ENCODE assay signal across 13 mouse cellular contexts in the genomic region with DNA sequence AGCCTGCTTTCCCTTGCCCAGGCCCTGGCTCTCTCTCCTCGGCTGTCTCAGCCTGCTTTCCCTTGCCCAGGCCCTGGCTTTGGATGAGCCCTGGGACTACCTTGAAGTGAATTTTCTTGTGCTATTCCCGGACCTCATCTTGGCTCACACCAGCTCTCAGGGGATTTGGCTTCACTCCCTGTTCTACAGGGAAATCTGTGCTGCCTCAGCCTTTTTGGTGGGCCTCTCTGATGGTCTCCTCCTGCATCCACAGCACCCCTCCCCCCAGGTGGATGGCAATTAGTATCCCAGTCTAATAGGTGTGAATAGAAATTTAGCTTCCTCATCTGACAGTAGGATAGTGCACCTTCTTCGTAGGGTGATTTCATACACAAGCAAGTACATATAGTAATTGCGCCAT. TPM values are rescaled to one million over a fixed set of nuclear protein-coding genes. Genes with fewer than 3 reads are reported as not detected.
DNase-seq lines count a peak whose midpoint lies in the region; ATAC-seq and TF ChIP-seq lines count a peak whose summit lies in the region.
"Had no signal": no experiment of that assay in that cellular context is flagged by ENCODE, and none has a peak within 500 bp of the region (broad histone marks: within the 10 kb centered on the region; RNA-seq: fewer than 3 reads in every experiment).

No protein-coding gene starts in this region.

- WGBS in heart, embryonic 12.5 days: 60% methylated on average over 4 of the region's 4 CpGs
- 82% methylated on average over 4 of the region's 4 CpGs for WGBS in forebrain, embryonic 11.5 days
- WGBS in limb, embryonic 14.5 days: 74% methylated on average over 4 of the region's 4 CpGs

- H3K4me2 ChIP-seq in heart, embryonic 12.5 days: peak overlapping the region; percentile 24; the same call in 1 of the 2 replicates
- H3K4me2 ChIP-seq in forebrain, embryonic 11.5 days (ENCODE audit: low read depth, low read length, severe bottlenecking): no peak overlapping the region
- H3K4me2 ChIP-seq in limb, embryonic 14.5 days (replicated peaks; ENCODE audit: low read depth, low read length, severe bottlenecking): no peak overlapping the region

- H3K9me3 ChIP-seq in heart, embryonic 12.5 days (replicated peaks): no peaks in the 10 kb centered on the region
- no peaks in the 10 kb centered on the region for H3K9me3 ChIP-seq in forebrain, embryonic 11.5 days (ENCODE audit: control insufficient read depth, low read length)
- H3K9me3 ChIP-seq in limb, embryonic 14.5 days (ENCODE audit: control insufficient read depth, low read length): no peaks in the 10 kb centered on the region

- H3K36me3 ChIP-seq in heart, embryonic 12.5 days: no peaks in the 10 kb centered on the region
- no peaks in the 10 kb centered on the region for H3K36me3 ChIP-seq in forebrain, embryonic 11.5 days (ENCODE audit: control insufficient read depth, insufficient read depth, low read length)
- no peaks in the 10 kb centered on the region for H3K36me3 ChIP-seq in limb, embryonic 14.5 days (ENCODE audit: control insufficient read depth, insufficient read depth, low read length)

- H3K4me3 ChIP-seq in heart, embryonic 12.5 days: no peak overlapping the region
- H3K4me3 ChIP-seq in forebrain, embryonic 11.5 days (ENCODE audit: low read depth, low read length): no peak overlapping the region
- no peak overlapping the region for H3K4me3 ChIP-seq in limb, embryonic 14.5 days (replicated peaks; ENCODE audit: low read length)
- H3K4me3 ChIP-seq: myocyte had no signal

- no peak overlapping the region; the same call in 1 of the 2 replicates for H3K9ac ChIP-seq in heart, embryonic 12.5 days
- no peak overlapping the region for H3K9ac ChIP-seq in forebrain, embryonic 11.5 days (ENCODE audit: low read length)
- peak overlapping the region; percentile 2; the same call in 1 of the 2 replicates for H3K9ac ChIP-seq in limb, embryonic 14.5 days (ENCODE audit: low read depth, low read length, severe bottlenecking)
- H3K9ac ChIP-seq: liver, postnatal 0 days had no signal

- peaks cover 40% of the 10 kb centered on the region for H3K4me1 ChIP-seq in heart, embryonic 12.5 days (replicated peaks)
- H3K4me1 ChIP-seq in forebrain, embryonic 11.5 days (replicated peaks; ENCODE audit: control insufficient read depth, insufficient read depth, low read length): peaks cover 8% of the 10 kb centered on the region
- peaks cover 7% of the 10 kb centered on the region; the same call in 1 of the 2 replicates for H3K4me1 ChIP-seq in limb, embryonic 14.5 days (ENCODE audit: control insufficient read depth, insufficient read depth, low read length)

- 0 out of 2 replicates have a peak overlapping the region, but pooled peaks have one; percentile 1 for H3K27ac ChIP-seq in heart, embryonic 12.5 days (ENCODE audit: poor library complexity, severe bottlenecking)
- H3K27ac ChIP-seq in forebrain, embryonic 11.5 days (ENCODE audit: low read depth, low read length): peak overlapping the region; percentile 9
- no peak overlapping the region for H3K27ac ChIP-seq in limb, embryonic 14.5 days (replicated peaks; ENCODE audit: low read depth, low read length)

- H3K27me3 ChIP-seq in heart, embryonic 12.5 days (replicated peaks): no peaks in the 10 kb centered on the region
- no peaks in the 10 kb centered on the region for H3K27me3 ChIP-seq in forebrain, embryonic 11.5 days (ENCODE audit: control insufficient read depth, insufficient read depth, low read length)
- no peaks in the 10 kb centered on the region for H3K27me3 ChIP-seq in limb, embryonic 14.5 days (ENCODE audit: control insufficient read depth, insufficient read depth, low read length)

- DNase-seq in heart, postnatal 36 days: no peak
- peak; percentile 20 for DNase-seq in 3134 (ENCODE audit: extremely low read depth, insufficient read length, low spot score)
- DNase-seq in forebrain, embryonic 11.5 days (ENCODE audit: low spot score): no peak
- DNase-seq in limb, embryonic 14.5 days (ENCODE audit: low spot score): no peak
- no peak for DNase-seq in layer of hippocampus, adult 11-12 months (ENCODE audit: low spot score)
- DNase-seq in testis, postnatal 14 days (ENCODE audit: low spot score): no peak
- no peak for DNase-seq in frontal cortex, adult 2 months (ENCODE audit: extremely low spot score in 1 of 2, low spot score in 1 of 2)
- DNase-seq: right cerebral cortex, postnatal 14 days; thymus, postnatal 14 days had no signal

- intact Hi-C loops in heart, postnatal 36 days (cut with DNase I): no loop called here

- ATAC-seq in heart, embryonic 12.5 days (ENCODE audit: insufficient number of reproducible peaks, low FRiP score): no peak
- no peak for ATAC-seq in forebrain, embryonic 11.5 days (replicated peaks; ENCODE audit: low FRiP score)
- no peak for ATAC-seq in limb, embryonic 14.5 days (ENCODE audit: low FRiP score, low read depth)

- no peak for TF ChIP-seq POLR2A in limb, embryonic 14.5 days (IDR thresholded peaks at IDR 0.05; ENCODE audit: borderline replicate concordance, extremely low read depth, insufficient read depth, insufficient read length)

RNA-seq across cellular contexts. Expression of gene Mapre3, which starts 46.4 kb away (rescaled TPM):
- polyA plus RNA-seq in heart, embryonic 12.5 days (2016; fragmentation: Nextera tagmentation; extraction: Ambion mirVana): 18.3 and 19.6 TPM in 2 replicates
- 10 to 100 TPM; 34.0 to 39.6 TPM for total RNA-seq in heart, postnatal 36 days (2021)
- polyA plus RNA-seq in forebrain, embryonic 11.5 days (2014; fragmentation: Nextera tagmentation; extraction: Ambion mirVana): 37.5 and 39.7 TPM in 2 replicates
- 64.7 and 76.0 TPM in 2 replicates for polyA plus RNA-seq in limb, embryonic 14.5 days (2012; rRNA removed)
- 28.2 and 30.0 TPM in 2 replicates for polyA plus RNA-seq in limb, embryonic 14.5 days (2014; fragmentation: Nextera tagmentation; extraction: Ambion mirVana)
- polyA plus RNA-seq in frontal cortex, adult 2 months (2012; rRNA removed): 301 and 309 TPM in 2 replicates

RNA-seq across cellular contexts. Expression of gene Dpysl5, which starts 56.7 kb away (rescaled TPM):
- 3.6 and 4.4 TPM in 2 replicates for polyA plus RNA-seq in heart, embryonic 12.5 days (2016; fragmentation: Nextera tagmentation; extraction: Ambion mirVana)
- total RNA-seq in heart, postnatal 36 days (2021): under 1 TPM; 0.69 to 0.79 TPM
- 91.8 and 97.0 TPM in 2 replicates for polyA plus RNA-seq in forebrain, embryonic 11.5 days (2014; fragmentation: Nextera tagmentation; extraction: Ambion mirVana)
- polyA plus RNA-seq in limb, embryonic 14.5 days (2012; rRNA removed): 9.2 and 9.9 TPM in 2 replicates
- polyA plus RNA-seq in limb, embryonic 14.5 days (2014; fragmentation: Nextera tagmentation; extraction: Ambion mirVana): 4.6 and 5.8 TPM in 2 replicates
- polyA plus RNA-seq in frontal cortex, adult 2 months (2012; rRNA removed): 39.6 and 40.3 TPM in 2 replicates
- total RNA-seq: hematopoietic stem cell, adult 5-6 weeks had no signal
